Mouse (Mus musculus) erythroid progenitor cell, adult 5-6 weeks (primary cell): ENCODE measurements around the gene Gm13088. TPM values are rescaled to one million over a fixed set of nuclear protein-coding genes. Genes with fewer than 3 reads are reported as not detected.
"Not testable (repeated sequence)": the region's sequence is repeated elsewhere in the genome, so short reads cannot be mapped to it uniquely, and the experiment has no call there.

Experiments
- ATAC-seq: replicated peaks from 2 replicates; pipeline ENCODE4 v1.8.0; 2016; ENCODE audit warnings: moderate number of reproducible peaks, mild to moderate bottlenecking, moderate TSS enrichment, inconsistent platforms; ENCODE audit not compliant: poor library complexity, low FRiP score, severe bottlenecking
- total RNA-seq, 2 experiments: library from RNA; stranded (forward) in 1 of 2; stranded (reverse) in 1 of 2; fragments of 150-400 nt in 1 of 2; fragments of 186-747, 209-891 nt in 1 of 2; gene quantifications; 2 replicates each; pipeline versions ENCODE4 v1.2.3 to v1.2.4; 2015 to 2017; ENCODE audit warnings: low replicate concordance in 2 of 2

Gene Gm13088
- total RNA-seq (2015; ENCODE audit: low replicate concordance): not detected in 2 replicates
- total RNA-seq (2017; ENCODE audit: low replicate concordance): not detected in 2 replicates

- not testable (repeated sequence) for ATAC-seq
These were observed at the start of gene Gm13088 for GRCm38 (mm10) chr4:143657146-143657545. Gm13088 (minus strand) TSS chr4:143657246.

DNA sequence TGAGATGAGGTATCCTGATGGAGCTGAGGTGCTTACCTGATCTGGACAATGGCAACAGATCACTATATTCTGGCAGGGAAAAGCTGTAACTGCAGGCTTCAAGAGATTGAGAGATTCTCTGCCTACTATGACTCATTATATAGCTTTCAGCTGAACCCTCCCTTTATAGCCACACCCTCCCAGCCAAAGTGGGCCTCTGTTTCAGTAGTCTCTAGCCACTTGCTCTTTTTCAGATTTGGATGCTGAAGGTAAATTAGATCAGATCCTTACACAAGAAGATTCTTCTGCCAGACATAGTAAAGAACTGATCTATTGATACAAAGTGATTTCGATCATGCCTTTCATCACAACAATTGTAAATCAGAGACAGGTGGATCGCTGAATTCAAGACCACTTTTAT lies 45.6 kb upstream of the Gm13088 start, which contains the start of gene Gm13089:
Gene Gm13089 (minus strand): TSS at position 101 of the 400 bp plus-strand sequence.
- no peak for ATAC-seq

DNA sequence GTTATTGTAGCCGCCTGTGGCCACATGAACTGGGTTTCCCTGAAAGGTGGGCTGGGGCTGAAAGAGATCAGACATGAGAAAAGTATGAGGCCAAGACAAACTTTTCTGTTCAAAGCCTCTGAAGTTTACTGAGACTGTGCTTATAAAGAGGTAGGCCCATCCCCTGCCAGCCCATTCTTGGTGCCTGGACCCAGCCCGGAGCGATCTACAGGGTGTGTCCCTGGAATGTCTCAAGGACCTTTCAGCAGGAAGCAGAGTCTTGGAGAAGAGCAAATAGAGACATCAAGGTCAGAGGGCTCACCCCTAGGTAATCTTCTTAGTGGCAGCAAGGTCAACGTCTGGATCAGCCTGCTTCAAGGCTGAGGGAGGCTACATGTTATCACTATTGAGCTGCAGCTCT lies 38.9 kb downstream of the Gm13088 start:
- ATAC-seq: not testable (repeated sequence)

GRCm38 (mm10) chr4:143614703-143615102 lies 42.3 kb downstream of the Gm13088 start, which contains the start of gene Gm13083:
Gm13083 (plus strand) TSS chr4:143615003.
- not testable (repeated sequence) for ATAC-seq

DNA sequence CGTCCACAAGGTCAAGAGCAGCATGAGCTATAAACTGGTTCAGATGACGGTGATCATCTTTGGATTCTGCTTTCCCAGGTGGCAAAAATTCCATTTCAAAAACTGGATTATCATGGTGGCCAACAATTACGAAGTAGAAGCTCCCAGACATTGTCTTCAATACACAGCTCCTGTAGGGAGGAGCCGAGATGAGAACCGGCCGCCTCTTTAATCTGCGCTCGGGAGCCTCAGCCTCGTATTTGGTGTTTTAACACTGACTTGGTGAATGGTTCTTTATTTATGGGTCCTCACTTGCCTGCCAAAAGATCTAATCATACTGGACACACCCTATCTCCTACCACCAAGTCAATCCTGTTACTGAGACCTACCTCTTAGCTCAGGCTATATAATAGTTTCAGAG lies 45.1 kb downstream of the Gm13088 start:
- ATAC-seq: peak; percentile 80

Other genes with a start within 250 kb of the Gm13088 start
- gene Pramef8, start 244.8 kb downstream of the Gm13088 start, total RNA-seq (2015; ENCODE audit: low replicate concordance): 2.1 and 5.0 TPM in 2 replicates
- 0.15 and 3.3 TPM in 2 replicates for gene Pramef8, start 244.8 kb downstream of the Gm13088 start, total RNA-seq (2017; ENCODE audit: low replicate concordance)
- not detected in 2 replicates for gene Oog4, start 206.9 kb downstream of the Gm13088 start, total RNA-seq (2015; ENCODE audit: low replicate concordance)
- not detected in 2 replicates for gene Oog4, start 206.9 kb downstream of the Gm13088 start, total RNA-seq (2017; ENCODE audit: low replicate concordance)
- not detected in 2 replicates for gene Gm13043, start 145.9 kb downstream of the Gm13088 start, total RNA-seq (2015; ENCODE audit: low replicate concordance)
- not detected in 2 replicates for gene Gm13043, start 145.9 kb downstream of the Gm13088 start, total RNA-seq (2017; ENCODE audit: low replicate concordance)
- gene Gm13040, start 121.3 kb downstream of the Gm13088 start, total RNA-seq (2015; ENCODE audit: low replicate concordance): not detected in 2 replicates
- gene Gm13040, start 121.3 kb downstream of the Gm13088 start, total RNA-seq (2017; ENCODE audit: low replicate concordance): not detected in 2 replicates
- not detected in 2 replicates for gene BC080695, start 105.5 kb downstream of the Gm13088 start, total RNA-seq (2015; ENCODE audit: low replicate concordance)
- gene BC080695, start 105.5 kb downstream of the Gm13088 start, total RNA-seq (2017; ENCODE audit: low replicate concordance): not detected in 2 replicates
- not detected in 2 replicates for gene Gm13057, start 105.5 kb downstream of the Gm13088 start, total RNA-seq (2015; ENCODE audit: low replicate concordance)
- not detected in 2 replicates for gene Gm13057, start 105.5 kb downstream of the Gm13088 start, total RNA-seq (2017; ENCODE audit: low replicate concordance)
- not detected in 2 replicates for gene Gm13083, start 42.2 kb downstream of the Gm13088 start, total RNA-seq (2015; ENCODE audit: low replicate concordance)
- not detected in 2 replicates for gene Gm13083, start 42.2 kb downstream of the Gm13088 start, total RNA-seq (2017; ENCODE audit: low replicate concordance)
- not detected in 2 replicates for gene Gm13089, start 45.5 kb upstream of the Gm13088 start, total RNA-seq (2015; ENCODE audit: low replicate concordance)
- gene Gm13089, start 45.5 kb upstream of the Gm13088 start, total RNA-seq (2017; ENCODE audit: low replicate concordance): not detected in 2 replicates
- gene Gm13078, start 62.2 kb upstream of the Gm13088 start, total RNA-seq (2015; ENCODE audit: low replicate concordance): not detected in 2 replicates
- not detected in 2 replicates for gene Gm13078, start 62.2 kb upstream of the Gm13088 start, total RNA-seq (2017; ENCODE audit: low replicate concordance)
- gene Gm13023, start 132.1 kb upstream of the Gm13088 start, total RNA-seq (2015; ENCODE audit: low replicate concordance): not detected in 2 replicates
- not detected in 2 replicates for gene Gm13023, start 132.1 kb upstream of the Gm13088 start, total RNA-seq (2017; ENCODE audit: low replicate concordance)
- not detected in 2 replicates for gene Gm13084, start 158.8 kb upstream of the Gm13088 start, total RNA-seq (2015; ENCODE audit: low replicate concordance)
- not detected in 2 replicates for gene Gm13084, start 158.8 kb upstream of the Gm13088 start, total RNA-seq (2017; ENCODE audit: low replicate concordance)
- gene Gm13103, start 189.3 kb upstream of the Gm13088 start, total RNA-seq (2015; ENCODE audit: low replicate concordance): not detected in 2 replicates
- gene Gm13103, start 189.3 kb upstream of the Gm13088 start, total RNA-seq (2017; ENCODE audit: low replicate concordance): not detected in 2 replicates
- not detected in 2 replicates for gene Pramef6, start 243.1 kb upstream of the Gm13088 start, total RNA-seq (2015; ENCODE audit: low replicate concordance)
- gene Pramef6, start 243.1 kb upstream of the Gm13088 start, total RNA-seq (2017; ENCODE audit: low replicate concordance): not detected in 2 replicates